Mouse (Mus musculus): ENCODE data around the gene Ces4a.
"Not testable (repeated sequence)": the region's sequence is repeated elsewhere in the genome, so short reads cannot be mapped to it uniquely, and the experiment has no call there.

The Ces4a gene

GRCm38 (mm10) chr8:105169582-105169981, 38.0 kb downstream of the Ces4a start:
- DNase-seq (ENCODE audit: extremely low read depth, low read depth, low spot score) = no peak

GRCm38 (mm10) chr8:105170041-105170380, 38.4 kb downstream of the Ces4a start:
- DNase-seq (ENCODE audit: extremely low read depth, low read depth, low spot score) = no peak

- DNase-seq (ENCODE audit: extremely low read depth, low read depth, low spot score) = no peak
Observed at GRCm38 (mm10) chr8:105170381-105171115, 38.9 kb downstream of the Ces4a start, which contains the start of gene Cbfb. TSS of gene Cbfb (plus strand) at chr8:105170674.

- DNase-seq (ENCODE audit: extremely low read depth, low read depth, low spot score) = no peak
Observed at GRCm38 (mm10) chr8:105171116-105172002, 39.8 kb downstream of the Ces4a start.

- no peak for DNase-seq (ENCODE audit: extremely low read depth, low read depth, low spot score)
Observed at GRCm38 (mm10) chr8:105172003-105172362, 40.4 kb downstream of the Ces4a start.

DNA sequence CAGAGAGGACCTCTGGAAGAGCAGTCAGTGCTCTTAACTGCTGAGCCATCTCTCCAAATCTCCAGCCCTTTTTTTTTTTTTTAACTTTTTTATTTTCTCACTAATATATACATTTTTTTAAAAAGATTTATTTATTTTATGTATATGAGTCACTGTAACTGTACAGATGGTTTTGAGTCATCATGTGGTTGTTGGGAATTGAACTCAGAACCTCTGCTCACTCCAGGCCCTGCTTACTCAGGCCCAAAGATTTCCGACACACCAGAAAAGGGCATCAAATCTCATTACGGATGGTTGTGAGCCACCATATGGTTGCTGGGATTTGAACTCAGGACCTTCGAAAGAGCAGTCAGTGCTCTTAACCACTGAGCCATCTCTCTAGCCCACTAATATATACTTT, 43.7 kb downstream of the Ces4a start:
- DNase-seq (ENCODE audit: extremely low read depth, low read depth, low spot score) = not testable (repeated sequence)

DNA sequence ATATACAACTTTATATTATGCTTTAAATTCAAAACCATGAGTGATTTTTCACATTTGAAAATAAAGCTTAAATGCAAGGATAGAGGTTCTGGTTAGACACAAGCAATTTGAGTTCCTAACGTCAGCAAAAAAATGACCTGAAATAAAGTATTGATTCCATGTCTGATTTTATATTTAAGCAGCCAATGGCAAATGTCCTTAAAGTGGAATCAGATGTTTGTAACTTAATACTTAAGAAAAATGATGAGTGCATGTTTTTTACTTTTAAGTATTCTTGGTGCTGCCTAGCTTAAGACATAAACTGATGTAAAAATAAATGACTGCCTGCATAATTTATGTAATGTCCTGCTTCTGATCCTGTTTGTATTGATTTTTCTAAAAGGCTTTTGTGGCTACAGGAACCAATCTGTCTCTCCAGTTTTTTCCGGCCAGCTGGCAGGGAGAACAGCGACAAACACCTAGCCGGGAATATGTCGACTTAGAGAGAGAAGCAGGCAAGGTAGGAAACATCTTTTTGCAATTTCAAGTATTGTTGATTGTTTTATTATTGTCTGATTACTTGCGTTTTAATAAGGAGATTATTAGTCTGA, 46.7 kb downstream of the Ces4a start:
- DNase-seq (ENCODE audit: extremely low read depth, low read depth, low spot score) = no peak

GRCm38 (mm10) chr8:105182201-105182600, 50.6 kb downstream of the Ces4a start:
- peak; percentile 93 for DNase-seq (ENCODE audit: extremely low read depth, low read depth, low spot score)

DNA sequence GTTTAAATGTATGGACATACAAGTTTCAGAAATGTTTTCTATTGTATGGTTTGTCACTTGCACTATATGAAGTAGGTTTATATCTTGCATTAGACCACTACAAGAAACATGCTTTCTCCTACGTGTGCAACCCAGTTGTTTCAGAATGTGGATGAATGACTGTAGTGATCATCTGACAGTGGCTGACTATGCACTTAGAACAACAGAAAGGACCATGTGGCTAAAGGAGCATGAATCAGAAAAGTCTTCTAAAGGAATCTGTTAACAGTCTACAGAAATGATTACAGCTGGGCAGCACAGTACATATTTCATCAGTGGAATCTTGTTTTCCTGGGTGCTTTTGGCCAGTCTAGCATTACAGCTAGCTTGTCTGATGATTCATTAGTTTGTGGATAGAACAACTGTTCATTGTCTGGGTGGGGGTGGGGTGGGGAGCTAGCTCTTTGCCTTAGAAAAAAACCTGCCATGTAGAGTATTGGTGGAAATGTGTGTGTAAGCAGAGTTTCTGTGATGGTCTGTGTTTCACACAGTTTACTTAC, 54.9 kb downstream of the Ces4a start:
- peak; percentile 47 for DNase-seq (ENCODE audit: extremely low read depth, low read depth, low spot score)

GRCm38 (mm10) chr8:105192182-105192581, 60.6 kb downstream of the Ces4a start:
- DNase-seq (ENCODE audit: extremely low read depth, low read depth, low spot score) = no peak

Measured in fat pad, adult 2 months (tissue).